Mouse (Mus musculus) C2C12 (cell line): ENCODE measurements around the gene Klhl35.

Experiments used
- CTCF ChIP-seq: IDR thresholded peaks from one replicate; pipeline ENCODE4 v1.5.1; 2011; ENCODE audit not compliant: control insufficient read depth, insufficient read depth, insufficient read length
- FOSL1 ChIP-seq: IDR thresholded peaks from one replicate; pipeline ENCODE4 v1.8.0; 2011; ENCODE audit warnings: mild to moderate bottlenecking, low read length; ENCODE audit not compliant: poor library complexity, insufficient read depth, severe bottlenecking
- MAX ChIP-seq: IDR thresholded peaks from one replicate; pipeline ENCODE4 v1.6.1; 2011; ENCODE audit warnings: mild to moderate bottlenecking, control low read depth

- TF ChIP-seq MAX (no peak), CTCF (no peak), FOSL1 (no peak)
Measured at GRCm38 (mm10) chr7:99438881-99439280, 26.9 kb upstream of the Klhl35 start.
